Mouse (Mus musculus) lung, adult 2 months (tissue): Measurements from ENCODE around the gene Pakap.

Experiments
- CTCF ChIP-seq: fragments of 200-500 bp; IDR thresholded peaks from 2 replicates; pipeline ENCODE4 v1.5.1; 2011; ENCODE audit warnings: mild to moderate bottlenecking, low read length, control low read depth; ENCODE audit not compliant: insufficient read depth
- POLR2A ChIP-seq: fragments of 200-500 bp; IDR thresholded peaks from 2 replicates; pipeline ENCODE4 v1.6.1; 2011; ENCODE audit warnings: low read depth, mild to moderate bottlenecking, control low read depth, low read length, borderline replicate concordance; ENCODE audit errors: extremely low read depth

- TF ChIP-seq CTCF (no peak), POLR2A (no peak)
Observed at GRCm38 (mm10) chr4:57719370-57719769, 151.4 kb downstream of the Pakap start.
